Mouse (Mus musculus): ENCODE data around the gene Srebf1.

The Srebf1 gene

DNA sequence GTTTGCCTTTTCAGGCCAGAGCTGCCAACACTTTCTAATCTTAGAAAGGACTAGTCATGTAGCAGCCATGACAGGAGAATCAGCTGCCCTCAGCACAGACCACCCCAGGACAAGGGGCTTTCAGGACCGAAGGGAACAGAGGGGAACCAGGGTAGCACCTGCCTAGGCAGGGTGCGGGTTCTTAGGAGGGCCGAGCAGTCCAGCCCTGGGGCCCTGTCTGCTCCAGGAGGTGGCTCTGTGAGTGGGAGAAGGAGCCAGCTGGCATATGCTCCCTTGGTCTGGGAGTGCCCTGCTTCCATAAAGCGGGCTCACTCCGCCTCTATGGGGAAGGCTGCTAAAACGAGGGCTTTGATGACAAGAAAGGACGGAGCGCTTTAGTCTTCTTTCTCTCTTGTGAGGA is 10.9 kb upstream of the Srebf1 start:
- DNase-seq (ENCODE audit: low spot score): no peak

DNA sequence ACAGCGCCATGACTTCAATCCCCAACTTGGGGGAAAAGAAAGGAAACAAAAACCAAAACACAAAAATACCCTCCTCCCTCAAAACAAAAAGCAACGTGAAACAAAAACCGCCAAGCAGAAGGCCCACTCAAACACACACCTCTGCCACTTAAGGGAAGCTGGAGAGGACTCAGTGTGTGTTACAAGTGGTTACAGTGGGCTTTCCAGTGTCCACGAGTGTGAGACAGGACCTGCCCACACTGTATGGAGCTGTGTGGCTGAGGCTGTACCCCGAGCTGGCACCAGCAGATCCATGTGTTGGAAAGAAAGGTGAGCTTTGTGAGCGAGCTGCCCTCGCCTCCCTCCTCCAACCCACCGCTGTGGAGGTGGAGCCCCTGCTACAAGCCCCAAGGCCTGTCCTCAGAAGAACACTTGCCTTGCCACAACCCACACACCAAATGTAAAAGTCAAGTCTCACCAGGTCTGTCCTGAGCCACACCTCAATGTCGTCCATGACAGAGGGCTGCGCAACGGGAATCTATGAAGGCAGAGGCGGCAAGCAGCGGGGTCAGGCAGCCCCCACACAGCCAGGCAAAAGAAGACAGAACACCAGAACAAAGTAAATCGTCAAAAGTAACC is 10.2 kb upstream of the Srebf1 start:
- no peak for DNase-seq (ENCODE audit: low spot score)

DNA sequence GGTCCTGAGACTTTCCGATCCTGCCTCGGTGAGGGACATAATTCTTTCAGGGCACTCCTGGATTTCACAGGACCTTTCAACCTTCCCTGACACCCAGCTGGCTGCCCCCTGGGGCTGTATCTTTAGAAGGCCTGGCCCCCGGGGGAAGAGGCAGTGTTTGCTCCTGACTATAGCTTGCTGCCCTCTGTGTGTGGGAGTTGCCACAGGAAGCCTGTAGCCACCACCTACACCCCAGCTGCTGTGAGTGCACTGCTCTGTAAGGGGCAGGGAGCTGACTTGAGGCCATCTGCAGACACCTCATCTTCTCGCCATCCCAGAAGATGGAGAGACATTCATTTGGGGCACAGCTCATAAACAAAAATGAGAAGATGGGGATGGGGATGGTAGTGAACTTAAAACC is 9.6 kb upstream of the Srebf1 start:
- DNase-seq (ENCODE audit: low spot score): no peak

DNA sequence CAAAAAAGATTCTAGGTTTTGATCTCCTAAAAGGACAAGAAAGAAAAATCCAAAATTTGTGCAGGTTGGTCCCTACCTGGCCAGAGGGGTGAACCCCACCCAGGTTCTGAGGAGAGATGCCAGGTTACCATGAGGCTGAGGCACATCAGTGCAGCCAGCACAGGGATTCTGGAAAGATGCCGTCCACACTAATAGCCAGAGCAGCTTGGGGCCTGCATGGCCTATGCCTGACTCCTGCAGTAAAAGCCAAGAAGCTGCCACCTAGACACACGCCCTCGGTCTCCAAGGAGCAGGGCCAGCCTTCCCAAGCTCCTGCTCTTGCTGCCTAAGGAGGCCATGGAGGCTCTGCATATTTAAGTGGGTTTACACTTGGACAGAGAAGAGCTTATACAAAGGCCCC is 8.9 kb upstream of the Srebf1 start:
- DNase-seq (ENCODE audit: low spot score): no peak

DNA sequence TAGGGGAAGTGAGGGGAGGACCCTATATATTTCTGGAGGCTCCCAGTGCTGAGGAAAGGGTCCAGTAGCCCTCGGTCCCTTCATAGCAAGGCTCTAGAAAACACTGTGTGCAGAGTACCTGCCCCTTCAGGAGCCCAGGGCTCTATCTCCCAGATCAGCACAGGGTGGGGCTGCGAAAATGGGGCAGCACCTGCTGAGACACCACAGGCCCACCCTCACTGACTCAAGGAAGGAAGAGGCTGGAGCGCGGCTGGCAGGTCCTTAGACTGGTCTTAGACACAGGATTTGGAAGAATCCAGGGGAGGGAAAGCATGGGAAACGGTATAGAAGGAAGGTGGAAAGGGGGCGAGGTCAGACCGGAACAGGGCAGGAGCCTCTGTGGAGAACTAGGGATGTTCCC is 8.1 kb upstream of the Srebf1 start:
- DNase-seq (ENCODE audit: low spot score): no peak

DNA sequence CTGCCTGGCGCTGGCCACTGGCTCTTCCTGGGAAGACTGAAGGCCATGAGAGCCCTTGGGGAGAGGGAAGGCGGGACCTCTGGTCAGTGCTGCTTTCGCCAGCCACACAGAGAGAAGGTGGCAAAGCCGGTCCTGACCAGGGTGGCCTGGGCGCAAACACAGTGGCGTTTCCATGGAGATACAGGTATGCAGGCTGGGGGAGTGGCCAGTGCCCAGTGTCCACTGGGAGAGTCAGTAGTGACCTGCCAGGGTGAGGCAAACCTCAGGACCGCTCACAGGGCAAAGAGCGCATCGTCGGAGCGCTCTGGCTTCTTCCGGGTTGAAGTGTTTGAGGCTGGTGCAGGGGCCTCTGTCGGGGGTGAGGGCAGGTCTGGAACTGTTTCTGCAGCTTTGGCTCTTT is 7.4 kb upstream of the Srebf1 start:
- no peak for DNase-seq (ENCODE audit: low spot score)

DNA sequence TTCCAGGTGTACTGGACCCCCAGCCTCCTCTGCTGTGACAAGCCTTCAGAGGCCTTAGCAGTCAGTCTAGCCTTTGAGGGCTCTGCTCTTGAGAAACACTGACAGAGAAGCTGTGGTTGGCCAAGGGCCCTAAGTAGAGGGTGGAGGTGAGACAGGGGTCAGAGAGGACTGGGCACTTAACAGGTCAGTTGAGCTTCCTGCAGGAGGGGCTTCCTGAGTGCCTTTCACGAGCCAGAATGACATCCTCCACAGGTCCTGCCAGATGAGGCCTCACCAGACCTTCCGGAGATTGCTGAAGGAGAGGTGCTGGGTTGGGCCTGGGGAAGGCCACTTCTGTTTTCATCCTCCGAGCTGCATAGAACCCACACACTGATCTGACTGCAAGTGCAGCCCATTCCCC is 6.1 kb upstream of the Srebf1 start:
- DNase-seq (ENCODE audit: low spot score): no peak

DNA sequence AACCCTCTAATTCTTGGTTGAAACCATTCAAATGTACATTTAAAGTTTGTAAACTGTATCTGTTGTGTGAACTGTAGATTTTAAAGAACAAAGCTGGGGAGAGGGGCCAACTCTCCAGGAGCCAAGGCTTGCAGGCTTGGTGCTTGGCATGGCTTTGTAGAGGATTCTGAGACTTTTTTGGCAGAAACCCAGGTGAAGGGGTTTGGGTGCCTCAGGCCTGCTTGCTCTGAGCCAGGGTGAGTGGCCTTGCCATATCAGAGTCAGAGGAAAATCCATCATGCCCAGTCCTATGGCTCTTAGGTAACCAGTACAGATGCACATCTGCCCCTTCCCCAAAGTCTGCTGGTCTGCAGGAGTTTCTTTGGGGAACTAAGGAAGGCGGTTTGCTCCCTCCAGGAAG is 3.5 kb upstream of the Srebf1 start:
- DNase-seq (ENCODE audit: low spot score): no peak

DNA sequence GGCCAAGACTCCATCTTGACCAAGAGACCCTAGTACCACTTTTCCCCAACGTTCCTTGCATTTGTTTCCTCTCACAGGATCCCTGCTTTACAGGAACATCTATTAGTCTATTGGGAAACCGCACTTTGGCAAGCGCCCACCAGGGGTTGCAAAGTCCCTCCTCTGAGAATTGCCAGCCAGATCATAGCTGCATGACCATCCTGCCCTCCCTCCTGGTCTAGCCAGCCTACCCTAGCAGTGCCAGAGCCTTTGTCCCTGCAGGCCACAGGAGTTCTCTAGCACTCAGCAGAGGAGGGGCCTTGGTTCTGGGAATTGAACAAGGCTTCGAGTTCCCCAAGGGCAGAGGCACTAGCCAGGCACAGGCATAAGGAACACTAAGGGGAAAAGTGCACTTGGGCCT is 2.3 kb upstream of the Srebf1 start:
- no peak for DNase-seq (ENCODE audit: low spot score)

DNA sequence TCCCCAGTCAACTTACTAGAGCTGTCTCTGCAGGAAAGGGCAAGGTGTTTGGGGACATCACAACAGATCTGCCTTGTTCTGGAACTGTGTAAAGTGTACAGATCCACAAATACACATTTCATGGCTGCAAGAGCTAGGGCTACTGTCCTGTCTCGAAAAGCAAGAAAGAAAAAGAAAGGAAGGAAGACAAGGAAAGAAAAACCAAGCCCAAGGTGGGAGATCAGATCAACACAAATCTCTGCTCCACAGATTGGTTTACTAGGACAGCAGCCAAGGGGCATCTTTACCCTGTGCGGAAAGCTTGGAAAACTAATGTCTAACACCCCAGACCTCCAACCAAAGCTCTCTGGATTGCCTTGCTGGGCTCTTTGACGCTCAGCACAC is 304 bp downstream of the Srebf1 start:
- DNase-seq (ENCODE audit: low spot score): no peak

DNA sequence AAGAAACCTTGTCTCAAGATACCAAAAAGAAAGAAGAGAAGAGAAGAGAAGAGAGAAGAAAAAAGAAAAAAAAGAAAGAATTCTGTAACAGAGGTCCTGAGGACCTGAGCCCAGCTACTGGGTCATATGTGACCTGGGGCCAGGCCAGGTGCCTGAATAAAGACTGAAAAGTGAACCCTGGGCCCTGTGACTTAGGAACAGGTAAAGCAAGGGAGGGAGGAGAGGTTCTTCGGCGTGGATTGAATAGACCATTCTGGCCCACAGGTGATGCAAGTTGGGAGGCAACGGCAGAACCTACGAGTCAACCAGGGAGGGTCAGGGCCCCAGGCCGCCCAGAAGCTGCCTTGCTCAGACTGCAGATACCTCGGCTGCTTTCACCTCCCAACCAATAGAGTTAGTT is 956 bp downstream of the Srebf1 start:
- DNase-seq (ENCODE audit: low spot score): no peak

DNA sequence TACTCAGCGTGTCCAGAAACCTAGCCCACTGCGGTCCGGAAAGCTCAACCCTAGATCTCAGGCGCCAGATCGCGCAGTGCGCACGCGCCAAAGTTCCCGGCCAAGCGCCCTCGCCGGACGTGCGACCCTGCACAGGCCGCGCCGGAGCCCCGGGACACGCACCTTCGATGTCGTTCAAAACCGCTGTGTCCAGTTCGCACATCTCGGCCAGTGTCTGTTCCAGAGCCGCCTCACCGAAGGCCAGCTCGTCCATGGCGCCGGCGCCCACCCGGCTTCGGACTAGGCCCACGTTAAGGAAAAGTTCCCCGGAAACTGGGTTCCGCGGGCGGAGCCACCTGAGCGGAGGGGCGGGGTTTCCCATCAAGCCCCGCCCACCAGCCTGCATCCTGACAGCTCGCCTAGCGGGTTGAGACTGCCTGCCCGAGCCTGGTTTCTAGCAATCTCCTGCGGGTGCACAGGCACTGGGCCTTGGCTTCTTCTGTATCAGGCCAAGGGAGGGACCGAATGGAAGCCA is 2.0 kb downstream of the Srebf1 start:
- peak; percentile 79 for DNase-seq (ENCODE audit: low spot score)

DNA sequence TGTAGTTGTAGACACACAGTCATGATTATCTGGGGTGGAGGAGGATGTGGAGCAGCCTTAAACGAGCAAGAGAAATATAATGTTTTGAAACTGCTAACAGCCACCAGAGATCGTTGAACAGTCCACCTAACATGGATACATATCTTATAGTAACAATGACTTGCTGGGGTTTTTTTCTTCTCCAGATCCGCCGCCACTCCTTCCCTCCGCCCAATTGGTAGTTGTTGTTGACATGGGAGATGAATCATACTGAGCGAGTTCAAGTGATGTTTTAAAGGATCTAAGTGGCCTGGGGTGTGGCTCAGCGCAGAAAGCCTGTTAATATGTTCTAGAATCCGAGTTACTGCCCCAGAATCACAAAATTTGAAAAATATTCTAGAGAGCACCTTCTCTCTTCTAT is 2.8 kb downstream of the Srebf1 start:
- no peak for DNase-seq (ENCODE audit: low spot score)

DNA sequence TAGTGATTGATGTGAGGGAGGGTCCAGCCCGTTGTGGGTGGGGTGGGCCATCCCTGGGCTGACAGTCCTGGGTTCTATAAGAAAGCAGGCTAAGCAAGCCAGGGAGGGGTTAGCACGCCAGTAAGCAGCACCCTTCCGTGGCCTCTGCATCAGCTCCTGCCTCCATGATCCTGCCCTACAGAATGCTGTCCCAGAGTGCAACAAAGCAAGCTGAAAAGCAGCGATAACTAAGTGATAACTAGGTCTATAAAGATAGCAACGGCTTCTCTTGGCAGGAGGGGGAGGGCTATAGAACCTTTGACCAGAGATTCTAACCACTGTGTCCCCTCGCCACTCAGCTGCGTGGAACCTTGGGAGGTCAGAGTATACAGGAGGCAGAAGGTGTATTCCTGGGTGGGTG is 4.9 kb downstream of the Srebf1 start:
- no peak for DNase-seq (ENCODE audit: low spot score)

DNA sequence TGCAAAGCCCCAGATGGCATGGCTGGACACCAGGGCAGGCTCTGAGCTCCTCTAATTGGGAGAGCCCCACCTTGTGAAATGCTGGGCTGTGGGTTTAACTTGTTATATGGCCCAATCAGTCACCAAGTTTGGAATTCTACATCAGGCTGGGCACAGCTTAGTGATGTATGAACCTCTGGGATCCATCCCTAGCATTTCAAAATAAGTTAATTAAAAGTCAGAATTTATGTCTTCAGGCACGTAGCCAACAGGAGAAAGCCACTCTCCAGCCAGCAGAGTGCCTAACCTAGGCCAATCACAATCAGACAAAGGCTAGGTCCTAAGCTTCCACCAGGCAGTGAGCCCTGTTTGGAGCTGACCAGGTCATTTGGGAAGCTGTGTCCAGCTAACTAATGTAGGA is 5.7 kb downstream of the Srebf1 start:
- DNase-seq (ENCODE audit: low spot score): no peak

DNA sequence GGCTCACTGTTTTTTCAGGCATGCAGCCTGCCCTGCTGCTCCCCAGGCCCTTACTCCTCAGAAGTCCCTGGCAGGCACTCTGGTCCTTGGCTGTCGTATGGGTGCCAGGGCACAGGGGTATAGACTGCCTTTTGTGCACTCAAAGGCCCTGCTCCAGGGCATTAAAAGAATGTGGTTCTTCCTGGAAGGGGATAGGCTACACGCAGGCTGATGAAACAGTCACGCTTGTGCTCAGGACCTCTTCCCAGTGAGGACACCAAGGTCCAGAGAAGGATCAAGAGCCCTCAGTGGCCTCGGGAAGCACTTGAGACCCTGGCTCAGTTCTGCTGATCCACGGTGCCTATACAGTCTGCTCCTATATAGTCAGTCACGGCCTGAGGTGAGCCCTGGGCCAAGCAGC is 9.1 kb downstream of the Srebf1 start:
- DNase-seq (ENCODE audit: low spot score): no peak

DNA sequence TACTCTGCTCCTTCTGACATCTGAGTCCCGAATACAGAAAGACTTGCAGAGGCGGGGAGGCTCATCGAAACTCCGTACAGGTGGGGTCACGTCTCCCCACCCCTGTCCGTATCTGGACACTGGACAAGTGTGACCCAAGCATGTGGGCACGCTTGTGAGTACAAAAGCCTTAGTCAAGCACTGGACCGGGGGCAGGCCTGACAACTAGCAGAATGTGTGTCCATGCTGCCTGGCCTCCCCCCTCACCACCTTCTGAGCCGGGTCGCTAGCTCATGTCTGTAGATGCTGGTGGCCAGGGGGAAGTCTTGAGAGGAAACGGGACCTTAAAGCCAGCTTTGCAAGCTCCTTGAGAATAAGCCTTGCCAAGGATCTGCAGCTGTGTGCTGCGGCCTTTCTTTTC is 10.6 kb downstream of the Srebf1 start:
- DNase-seq (ENCODE audit: low spot score): no peak

DNA sequence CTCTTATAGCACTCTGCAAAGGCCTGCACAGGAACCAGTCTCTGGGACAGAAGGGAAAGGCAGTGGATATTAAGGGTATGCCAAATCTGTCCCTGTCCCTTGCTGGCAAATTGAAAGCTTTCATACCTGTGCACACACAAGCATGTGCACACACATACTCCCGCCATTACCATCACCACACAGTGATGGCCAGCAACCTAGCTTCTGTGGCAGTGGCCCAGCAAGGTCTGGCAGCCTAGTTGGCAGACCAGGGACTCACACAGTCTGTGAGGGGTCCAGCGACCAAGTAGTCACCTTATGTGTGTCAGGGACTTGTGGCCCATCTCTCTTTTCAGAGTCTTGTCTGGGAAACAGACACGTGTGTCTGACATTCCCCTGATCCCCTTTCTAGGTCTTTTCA is 11.2 kb downstream of the Srebf1 start:
- no peak for DNase-seq (ENCODE audit: low spot score)

DNA sequence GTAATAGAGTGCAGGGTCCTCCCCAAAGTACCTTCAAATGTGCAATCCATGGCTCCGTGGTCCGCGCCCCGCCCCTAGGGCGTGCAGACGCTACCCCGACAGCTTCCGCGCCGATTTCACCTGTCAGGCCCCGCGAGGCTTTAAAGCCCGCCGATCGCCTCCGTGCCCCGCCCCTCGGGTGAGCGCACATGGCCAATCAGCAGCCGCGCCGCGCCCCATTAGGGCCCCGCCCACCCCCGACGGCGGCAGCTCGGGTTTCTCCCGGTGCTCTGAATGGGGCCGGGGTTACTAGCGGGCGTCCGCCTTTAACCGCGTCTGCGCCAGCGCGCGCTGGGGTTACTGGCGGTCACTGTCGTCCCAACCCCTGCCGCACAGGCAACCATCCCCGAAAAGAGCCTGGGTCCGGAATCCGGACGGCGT is 12.1 kb downstream of the Srebf1 start:
- DNase-seq (ENCODE audit: low spot score): peak; percentile 86

DNA sequence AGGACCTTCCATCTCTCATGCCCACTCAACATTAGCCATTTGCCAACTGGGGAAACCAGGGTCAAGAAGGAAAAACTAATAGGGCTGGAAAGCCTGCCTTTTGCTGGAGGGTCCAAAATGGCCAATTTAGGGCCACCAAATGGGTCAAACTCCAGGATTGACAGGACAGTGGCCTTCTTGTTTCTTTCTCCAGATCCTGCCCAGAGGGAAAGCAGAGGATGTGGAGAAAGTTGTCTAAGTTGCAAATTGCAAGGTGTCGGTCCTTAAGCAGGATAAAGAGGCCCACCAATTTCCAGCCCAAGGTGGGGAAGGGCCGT is 12.5 kb downstream of the Srebf1 start:
- DNase-seq (ENCODE audit: low spot score): no peak

DNA sequence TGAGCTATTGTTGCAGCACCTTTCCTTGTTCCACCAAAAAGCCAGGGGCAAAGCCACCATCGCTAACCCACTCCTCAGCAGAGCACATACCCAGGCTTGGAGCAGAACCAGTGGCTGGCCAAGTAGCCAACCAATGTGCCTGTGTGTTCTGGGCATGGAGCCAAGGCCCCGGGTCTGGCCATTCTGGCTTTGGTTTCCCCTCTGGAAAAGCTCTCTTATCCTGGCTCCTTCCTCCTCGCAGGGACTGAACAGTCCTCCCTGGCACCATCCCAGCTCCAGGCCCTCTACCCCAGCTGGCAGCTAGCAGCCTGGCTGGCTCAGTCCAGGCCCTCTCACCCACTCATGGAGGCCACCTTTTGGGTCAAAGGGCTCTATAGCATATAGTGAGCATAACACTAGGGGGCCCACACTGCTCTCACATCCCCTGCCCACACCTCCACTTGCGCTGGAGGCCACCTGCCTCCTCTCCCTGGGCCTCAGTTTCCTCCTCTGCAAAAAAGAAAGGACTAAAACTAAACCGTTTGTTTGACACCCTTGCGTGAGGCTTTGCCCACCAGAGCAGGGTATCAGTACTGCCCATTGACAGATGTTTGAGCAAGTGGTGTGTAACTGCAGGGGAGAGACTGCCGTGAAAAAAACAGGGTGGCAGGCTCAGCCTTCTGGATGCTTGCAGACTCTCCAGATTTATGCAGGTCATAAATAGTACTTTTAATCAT is 13.0 kb downstream of the Srebf1 start:
- peak; percentile 75 for DNase-seq (ENCODE audit: low spot score)

DNA sequence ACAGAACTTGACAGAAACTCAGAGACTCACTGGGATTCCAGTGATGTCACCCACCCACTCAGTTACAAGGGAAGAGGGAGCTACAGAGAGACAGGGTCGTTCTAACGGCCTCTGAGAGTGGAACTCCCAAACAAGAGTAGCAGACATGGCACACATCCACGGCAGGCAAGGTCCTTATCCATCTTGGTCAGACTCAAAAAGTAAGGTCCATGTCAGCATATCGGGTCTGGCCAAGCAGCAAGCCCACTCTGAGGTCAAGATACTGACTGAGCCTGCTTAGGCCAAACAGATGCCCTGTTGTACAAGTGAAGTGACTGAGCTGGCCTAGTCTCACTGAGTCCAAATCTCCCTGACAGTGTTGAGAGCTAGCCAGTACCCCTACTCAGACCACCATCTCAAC is 13.7 kb downstream of the Srebf1 start:
- no peak for DNase-seq (ENCODE audit: low spot score)

DNA sequence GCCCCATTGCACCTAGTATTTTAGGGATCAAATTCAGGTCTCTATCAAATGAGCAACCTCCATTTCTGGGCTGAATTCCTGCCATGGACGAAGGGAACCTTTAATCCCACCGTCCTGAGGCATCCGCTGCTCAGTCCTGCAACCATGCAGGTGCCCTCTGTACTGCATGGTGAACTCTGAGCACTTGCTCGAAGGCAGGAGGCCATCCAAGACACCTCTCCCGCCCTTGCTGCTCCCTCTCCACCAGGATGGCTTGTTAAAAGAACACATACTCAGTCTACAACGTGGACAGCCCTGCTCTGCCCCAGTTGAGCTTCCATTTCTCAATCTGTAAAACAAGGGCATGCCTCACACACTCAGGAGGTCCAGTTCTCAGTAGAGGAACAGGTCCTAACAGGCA is 14.2 kb downstream of the Srebf1 start:
- no peak for DNase-seq (ENCODE audit: low spot score)

DNA sequence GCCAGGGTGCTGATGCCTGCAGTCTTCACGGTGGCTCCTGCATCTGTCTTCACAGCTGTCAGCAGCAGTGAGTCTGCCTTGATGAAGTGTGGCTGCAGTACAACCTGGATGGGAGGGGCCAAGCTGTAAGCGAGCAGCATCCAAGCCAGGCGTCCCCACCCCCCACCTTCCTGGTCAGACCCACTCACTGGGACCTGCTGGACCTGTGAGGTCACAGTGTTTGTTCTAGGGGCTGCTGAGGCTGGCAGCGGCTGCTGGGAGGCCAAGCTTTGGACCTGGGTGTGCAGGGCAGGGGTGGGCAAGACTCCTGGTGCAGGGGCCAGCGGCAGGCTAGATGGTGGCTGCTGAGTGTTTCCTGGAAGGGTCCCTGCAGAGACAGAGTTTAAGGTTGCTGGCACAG is 16.2 kb downstream of the Srebf1 start:
- no peak for DNase-seq (ENCODE audit: low spot score)

All from left cerebral cortex, adult 11 months (tissue).